Mouse (Mus musculus): ENCODE measurements around the gene Zfp879.
A peak's percentile ranks its signal among the peaks of the same experiment; 100 is the strongest.

The Zfp879 gene

GRCm38 (mm10) chr11:50841023-50841735 lies at the start of gene Zfp879:
Gene Zfp879, minus strand, starts transcription at chr11:50841552.
- DNase-seq (ENCODE audit: low spot score), result peak; percentile 63

DNA sequence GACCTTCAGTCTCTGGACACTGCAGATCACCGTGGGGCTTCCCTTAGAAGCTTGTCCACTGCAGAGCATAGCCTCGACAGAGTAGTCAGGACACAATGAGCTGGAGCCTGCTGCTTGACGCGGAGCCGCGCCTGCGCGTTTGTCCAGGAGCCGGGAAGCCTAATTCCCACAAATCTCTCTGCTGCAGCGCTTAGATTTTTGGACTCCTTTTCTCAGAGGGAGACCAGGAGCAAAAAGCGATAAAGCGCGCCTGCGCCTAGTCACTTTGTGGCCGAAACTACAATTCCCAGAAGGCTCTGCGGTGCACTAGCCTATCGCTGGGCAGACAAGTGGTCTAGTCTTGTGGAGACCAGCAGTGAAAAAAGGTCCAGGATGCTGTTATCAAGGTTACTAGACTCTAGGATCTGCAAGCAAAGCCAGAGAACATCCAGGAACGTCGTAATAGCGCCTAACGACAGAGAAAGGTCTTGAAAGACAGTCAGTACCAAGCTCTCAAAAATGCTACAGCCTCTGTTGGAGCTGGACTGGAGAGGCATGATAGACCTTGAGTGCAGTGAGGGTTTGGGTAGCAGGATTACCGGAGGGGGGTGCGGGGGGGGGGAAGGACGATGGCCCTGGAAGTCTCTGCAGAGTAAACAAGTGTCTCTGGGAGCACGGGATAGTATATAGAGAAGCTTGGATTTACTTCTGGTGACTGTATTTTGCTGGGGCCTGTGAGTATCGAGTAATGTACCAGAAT lies 46.2 kb upstream of the Zfp879 start, which contains the start of gene Zfp454:
Gene Zfp454, minus strand, starts transcription at position 262 of the 739 bp plus-strand sequence.
- peak; percentile 30 for DNase-seq (ENCODE audit: low spot score)

DNA sequence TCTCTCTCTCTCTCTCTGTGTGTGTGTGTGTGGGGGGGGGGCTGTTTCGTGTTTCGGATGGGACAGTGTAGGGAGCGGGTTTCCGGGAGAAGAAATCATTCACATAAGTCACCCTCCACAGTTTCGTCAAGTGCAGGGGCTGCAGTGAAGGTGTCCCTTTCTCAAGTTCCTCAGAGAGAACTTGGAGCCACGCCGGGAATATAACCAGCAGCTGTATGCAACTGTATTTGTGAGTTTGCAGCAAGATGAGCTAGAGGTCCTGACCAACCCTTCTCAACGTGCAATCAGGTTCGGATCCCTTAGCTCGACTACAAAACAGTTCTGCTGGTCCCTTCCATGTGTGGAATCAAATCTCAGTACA lies 45.6 kb upstream of the Zfp879 start:
- DNase-seq (ENCODE audit: low spot score), result no peak

GRCm38 (mm10) chr11:50886231-50886932 lies 45.0 kb upstream of the Zfp879 start:
- DNase-seq (ENCODE audit: low spot score), result no peak

DNA sequence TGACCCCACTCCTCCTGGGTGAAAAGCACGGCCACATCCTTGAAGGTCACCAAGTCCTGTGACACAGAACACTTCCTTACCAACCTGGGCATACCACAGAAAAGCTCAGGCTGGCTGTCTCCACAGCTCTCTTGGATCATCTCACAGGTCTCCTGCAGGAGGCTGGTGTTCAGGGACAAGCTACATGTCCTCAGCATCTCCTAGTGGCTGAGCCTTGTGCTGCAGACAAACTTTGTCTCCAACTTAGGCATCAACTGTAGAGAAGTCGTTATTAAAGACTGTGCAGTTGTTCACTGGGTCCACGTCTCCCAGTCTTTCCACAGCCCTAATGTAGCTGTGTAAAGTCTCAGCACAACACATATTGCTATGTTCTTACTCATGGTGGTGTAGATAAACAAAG lies 42.4 kb upstream of the Zfp879 start:
- no peak for DNase-seq (ENCODE audit: low spot score)

DNA sequence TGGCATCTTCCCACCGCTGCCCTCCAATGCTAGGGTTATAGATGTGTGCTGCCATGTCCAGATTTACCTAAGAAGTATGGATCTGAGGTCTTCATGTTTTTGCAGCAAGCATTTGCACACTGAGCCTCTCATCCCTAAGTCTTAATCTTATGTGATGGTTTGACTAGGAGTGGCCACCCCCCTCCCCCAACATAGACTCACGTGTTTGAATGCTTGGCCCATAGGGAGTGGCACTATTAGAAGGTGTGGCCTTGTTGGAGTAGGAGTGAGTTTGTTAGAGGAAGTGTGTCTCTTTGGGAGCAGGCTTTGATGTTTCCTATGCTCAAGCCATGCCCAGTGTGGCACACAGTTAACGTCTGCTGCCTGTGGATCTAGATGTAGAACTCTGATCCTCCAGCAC lies 37.3 kb upstream of the Zfp879 start:
- no peak for DNase-seq (ENCODE audit: low spot score)

DNA sequence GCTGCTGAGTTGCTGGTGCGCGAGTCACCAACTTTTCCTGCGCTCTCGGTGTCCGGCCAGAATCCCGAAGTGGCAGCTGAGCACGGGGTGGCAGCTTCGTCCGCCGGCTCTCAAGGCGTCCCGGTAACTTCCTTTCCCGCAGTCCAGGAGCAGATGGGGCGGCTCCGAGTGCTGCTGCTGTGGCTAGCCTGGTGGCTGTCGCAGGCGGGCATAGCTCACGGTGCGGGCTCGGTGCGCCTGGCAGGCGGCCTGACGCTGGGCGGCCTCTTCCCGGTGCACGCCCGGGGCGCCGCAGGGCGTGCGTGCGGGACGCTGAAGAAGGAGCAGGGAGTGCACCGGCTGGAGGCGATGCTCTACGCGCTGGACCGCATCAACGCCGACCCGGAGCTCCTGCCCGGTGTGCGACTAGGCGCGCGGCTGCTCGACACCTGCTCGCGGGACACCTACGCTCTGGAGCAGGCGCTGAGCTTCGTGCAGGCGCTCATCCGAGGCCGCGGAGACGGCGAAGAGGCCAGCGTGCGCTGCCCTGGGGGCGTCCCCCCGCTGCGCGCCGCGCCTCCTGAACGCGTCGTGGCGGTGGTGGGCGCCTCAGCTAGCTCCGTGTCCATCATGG lies 9.7 kb upstream of the Zfp879 start:
- no peak for DNase-seq (ENCODE audit: low spot score)

GRCm38 (mm10) chr11:50850177-50850735 lies 8.9 kb upstream of the Zfp879 start, which contains the start of gene Grm6:
Gene Grm6, plus strand, starts transcription at chr11:50850685.
- DNase-seq (ENCODE audit: low spot score), result no peak

DNA sequence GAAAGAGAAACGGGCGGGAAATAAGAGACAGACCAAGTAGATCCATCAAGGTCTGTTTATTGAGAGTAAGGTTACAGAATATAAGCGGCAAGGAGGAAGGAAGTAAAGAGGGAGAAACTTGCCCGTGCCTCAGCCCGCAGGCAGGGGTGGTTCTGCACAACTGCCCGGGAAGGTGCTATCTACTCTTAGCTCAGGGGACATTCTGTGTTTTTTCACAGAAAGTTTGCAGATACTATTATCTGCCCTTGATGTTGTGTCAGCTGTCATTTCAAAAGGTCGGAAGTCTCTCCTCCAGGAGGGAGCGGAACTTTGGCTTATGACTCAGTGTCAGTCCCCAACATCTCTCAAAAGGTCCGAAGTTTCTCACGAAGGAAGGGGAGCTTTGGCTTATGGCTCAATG lies 8.0 kb upstream of the Zfp879 start:
- no peak for DNase-seq (ENCODE audit: low spot score)

DNA sequence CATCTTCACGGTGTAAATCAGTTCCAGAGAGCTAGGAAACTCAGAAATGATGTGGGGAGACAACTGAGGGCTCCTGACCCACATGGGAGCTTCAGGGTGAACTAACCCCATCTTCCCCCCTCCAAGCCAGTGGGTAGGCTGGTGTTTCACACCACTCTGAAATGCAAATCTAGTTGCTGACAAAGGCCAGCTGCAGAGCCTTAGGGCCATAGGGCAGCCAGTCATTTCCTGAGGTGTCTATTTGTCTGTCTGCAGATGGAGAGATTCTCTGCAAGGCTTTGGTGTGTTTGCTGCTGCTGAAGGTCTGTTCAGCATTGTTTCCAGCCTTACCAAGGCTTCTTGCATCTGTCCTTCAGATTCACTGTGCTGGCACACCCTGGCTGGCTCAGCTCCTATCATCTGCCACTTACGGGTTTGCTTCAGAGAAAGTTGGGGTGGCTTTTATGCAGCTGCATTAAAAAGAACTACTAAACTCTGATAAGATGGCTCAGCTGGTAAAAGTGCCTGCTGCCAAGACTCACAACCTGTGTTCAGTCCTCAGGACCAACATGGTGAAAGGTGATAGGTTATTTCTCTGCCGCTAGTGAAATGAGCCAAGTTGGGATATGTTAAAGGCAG lies 7.3 kb upstream of the Zfp879 start:
- DNase-seq (ENCODE audit: low spot score), result no peak

GRCm38 (mm10) chr11:50847047-50847446 lies 5.7 kb upstream of the Zfp879 start:
- DNase-seq (ENCODE audit: low spot score), result no peak

- no peak for DNase-seq (ENCODE audit: low spot score)
Measured at GRCm38 (mm10) chr11:50845951-50846350, 4.6 kb upstream of the Zfp879 start.

GRCm38 (mm10) chr11:50835727-50836126 lies 5.6 kb downstream of the Zfp879 start:
- DNase-seq (ENCODE audit: low spot score), result no peak

DNA sequence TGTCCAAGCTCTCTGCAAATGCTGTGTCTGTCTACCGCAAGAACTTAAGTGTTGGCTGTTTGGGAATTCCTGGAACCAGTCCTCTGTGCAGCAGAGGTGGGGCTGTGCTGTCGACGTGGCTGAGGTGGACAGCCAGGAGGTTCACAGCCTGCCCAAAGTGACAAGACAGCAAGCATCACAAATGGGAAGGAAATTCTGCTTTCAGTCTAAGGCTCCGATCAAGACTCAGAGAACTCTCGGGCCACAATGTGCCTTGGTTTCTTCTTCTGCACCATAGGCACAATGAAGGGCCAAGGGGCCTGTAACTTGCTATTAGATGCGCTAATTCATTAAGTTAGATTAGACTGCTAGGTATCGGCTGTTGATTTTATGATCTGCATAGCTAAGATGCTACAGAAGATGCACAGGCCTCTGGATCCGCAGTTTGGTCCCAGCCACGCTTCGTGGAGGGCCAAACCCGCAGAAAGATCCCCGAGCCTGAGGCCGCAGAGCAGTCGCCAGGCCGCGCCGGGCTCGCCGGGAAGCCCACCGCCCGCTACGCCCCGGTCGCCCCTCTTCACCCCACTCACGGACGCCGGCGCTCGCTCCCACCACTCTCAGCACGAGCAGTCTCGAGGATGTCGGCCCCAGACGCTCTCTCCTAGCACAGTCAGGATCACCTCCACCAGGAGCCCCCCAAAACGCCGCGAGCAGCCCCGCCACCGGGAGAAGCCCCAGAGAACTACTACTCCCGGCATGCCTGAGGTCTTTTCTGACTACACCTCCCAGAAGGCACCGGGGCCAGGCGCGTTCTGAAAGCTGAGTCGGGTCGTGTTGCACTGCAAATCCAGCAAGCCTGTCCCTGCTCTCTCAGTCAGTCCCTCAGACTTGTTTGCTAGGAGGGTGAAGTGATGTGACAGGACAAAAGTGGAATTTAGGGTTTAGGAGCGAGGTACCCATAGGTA lies 14.1 kb downstream of the Zfp879 start, which contains the start of gene Zfp354c:
Gene Zfp354c, minus strand, starts transcription at position 715 of the 944 bp plus-strand sequence.
- DNase-seq (ENCODE audit: low spot score), result peak; percentile 50

DNA sequence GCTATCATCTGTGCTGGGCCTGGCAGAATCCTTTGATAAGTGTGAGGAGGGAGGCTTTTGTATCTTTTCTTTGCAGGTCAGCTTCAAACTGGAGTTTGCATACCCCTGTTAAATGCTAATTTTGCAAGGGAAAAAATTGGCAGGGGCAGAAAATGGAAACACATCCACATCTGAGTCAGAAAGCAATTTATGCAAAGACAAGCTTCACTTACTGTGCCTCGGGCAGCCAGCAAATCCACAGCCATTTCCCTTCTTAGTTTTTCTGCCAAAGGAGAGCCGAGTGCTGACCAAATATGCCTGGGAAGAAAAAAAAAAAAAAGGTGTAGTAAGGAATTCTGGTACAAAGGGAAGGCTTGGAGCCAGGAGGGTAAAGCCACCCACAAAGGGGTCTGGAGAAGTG lies 15.1 kb downstream of the Zfp879 start:
- DNase-seq (ENCODE audit: low spot score), result no peak

- no peak for DNase-seq (ENCODE audit: low spot score)
Measured at GRCm38 (mm10) chr11:50814233-50814632, 27.1 kb downstream of the Zfp879 start.

- no peak for DNase-seq (ENCODE audit: low spot score)
Measured at GRCm38 (mm10) chr11:50798836-50799235, 42.5 kb downstream of the Zfp879 start.

DNA sequence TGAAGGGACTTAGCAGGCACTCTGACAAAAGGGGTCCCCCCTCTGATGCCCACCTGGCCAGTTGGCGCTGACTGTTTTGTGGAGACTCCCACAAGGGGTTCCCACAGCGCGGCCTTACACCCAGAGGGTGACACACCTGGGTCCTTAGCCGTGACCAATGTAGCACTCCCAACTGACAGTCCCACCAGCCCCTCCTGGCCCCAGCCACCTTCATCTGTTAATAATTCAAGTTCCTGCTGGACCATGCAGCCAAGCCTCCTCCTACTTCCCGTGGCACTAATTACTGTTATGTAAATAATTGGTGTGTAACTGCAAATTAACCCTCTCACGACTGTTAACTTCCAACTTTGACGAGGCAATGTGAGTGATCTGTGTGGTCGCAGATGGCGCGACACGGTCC lies 43.7 kb downstream of the Zfp879 start:
- no peak for DNase-seq (ENCODE audit: low spot score)

Data from urinary bladder, postnatal 10 days (tissue).